Comparison of ENCODE assay signal across 23 mouse cellular contexts in the genomic region with DNA sequence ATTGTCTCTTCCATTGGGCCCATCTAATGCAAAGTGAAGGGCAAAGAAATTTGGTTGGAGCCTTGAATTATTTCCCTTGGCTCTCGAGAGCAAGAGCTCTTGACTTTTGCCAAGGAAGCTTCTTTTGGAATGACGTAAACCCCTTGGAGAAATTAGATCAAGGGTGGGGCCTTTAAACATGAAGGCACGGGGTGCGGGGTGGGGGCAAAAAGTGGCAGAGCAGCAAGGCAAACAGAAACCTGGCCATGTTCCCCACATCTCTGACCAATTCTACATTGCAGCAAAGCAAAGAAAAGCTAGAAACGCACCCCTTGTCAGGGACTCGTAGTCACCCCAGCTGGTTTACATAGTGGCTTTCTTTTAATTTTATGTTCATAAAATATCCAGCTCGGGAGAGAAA.
DNase-seq lines count a peak whose midpoint lies in the region; ATAC-seq and TF ChIP-seq lines count a peak whose summit lies in the region.
"Had no signal": no experiment of that assay in that cellular context is flagged by ENCODE, and none has a peak within 500 bp of the region (broad histone marks: within the 10 kb centered on the region; RNA-seq: fewer than 3 reads in every experiment).

No protein-coding gene starts in this region.

- no peaks in the 10 kb centered on the region for H3K36me3 ChIP-seq in lung, postnatal 0 days (ENCODE audit: insufficient read depth, low read length)
- no peaks in the 10 kb centered on the region for H3K36me3 ChIP-seq in intestine, postnatal 0 days (ENCODE audit: control insufficient read depth, insufficient read depth)
- no peaks in the 10 kb centered on the region for H3K36me3 ChIP-seq in stomach, postnatal 0 days (ENCODE audit: control insufficient read depth, insufficient read depth, low read length)
- H3K36me3 ChIP-seq: embryonic facial prominence, embryonic 15.5 days; stomach, embryonic 15.5 days had no signal

- WGBS in lung, postnatal 0 days = 55% methylated on average over 7 of the region's 7 CpGs
- 79% methylated on average over 7 of the region's 7 CpGs for WGBS in intestine, postnatal 0 days
- WGBS in stomach, postnatal 0 days = 67% methylated on average over 7 of the region's 7 CpGs

- H3K9ac ChIP-seq in lung, postnatal 0 days (replicated peaks; ENCODE audit: low read depth) = no peak overlapping the region
- H3K9ac ChIP-seq in intestine, postnatal 0 days (ENCODE audit: low read depth, low read length) = no peak overlapping the region
- H3K9ac ChIP-seq in stomach, postnatal 0 days (ENCODE audit: low read length) = no peak overlapping the region
- H3K9ac ChIP-seq: embryonic facial prominence, embryonic 15.5 days; stomach, embryonic 15.5 days had no signal

- ATAC-seq in lung, postnatal 0 days = peak; percentile 14; the same call in 1 of the 2 replicates
- ATAC-seq in intestine, postnatal 0 days = no peak
- ATAC-seq in stomach, postnatal 0 days (ENCODE audit: low FRiP score, low TSS enrichment) = no peak
- ATAC-seq: inflammation-experienced regulatory T-cells, adult 6 months had no signal

- H3K4me1 ChIP-seq in lung, postnatal 0 days (ENCODE audit: insufficient read depth, low read depth, low read length) = no peaks in the 10 kb centered on the region
- H3K4me1 ChIP-seq in intestine, postnatal 0 days (replicated peaks; ENCODE audit: control insufficient read depth, insufficient read depth, low read length) = no peaks in the 10 kb centered on the region
- H3K4me1 ChIP-seq in stomach, postnatal 0 days (replicated peaks; ENCODE audit: control insufficient read depth, insufficient read depth) = no peaks in the 10 kb centered on the region
- H3K4me1 ChIP-seq: embryonic facial prominence, embryonic 15.5 days; stomach, embryonic 15.5 days had no signal

- no peak overlapping the region for H3K4me2 ChIP-seq in lung, postnatal 0 days (replicated peaks; ENCODE audit: low read depth, low read length)
- no peak overlapping the region for H3K4me2 ChIP-seq in intestine, postnatal 0 days (replicated peaks; ENCODE audit: low read depth)
- no peak overlapping the region for H3K4me2 ChIP-seq in stomach, postnatal 0 days (replicated peaks; ENCODE audit: low read depth)
- H3K4me2 ChIP-seq: embryonic facial prominence, embryonic 15.5 days; liver, embryonic 11.5 days; midbrain, embryonic 11.5 days; stomach, embryonic 15.5 days had no signal

- intact Hi-C loops in heart, postnatal 36 days (cut with DNase I) = no loop called here

- no peaks in the 10 kb centered on the region for H3K9me3 ChIP-seq in lung, postnatal 0 days (ENCODE audit: low read length)
- H3K9me3 ChIP-seq in intestine, postnatal 0 days (ENCODE audit: control insufficient read depth) = no peaks in the 10 kb centered on the region
- no peaks in the 10 kb centered on the region for H3K9me3 ChIP-seq in stomach, postnatal 0 days (ENCODE audit: control insufficient read depth, low read length)
- H3K9me3 ChIP-seq: embryonic facial prominence, embryonic 15.5 days; stomach, embryonic 15.5 days had no signal

- H3K4me3 ChIP-seq in lung, postnatal 0 days (ENCODE audit: low read depth, low read length) = no peak overlapping the region
- H3K4me3 ChIP-seq in intestine, postnatal 0 days (ENCODE audit: low read depth, low read length) = no peak overlapping the region
- H3K4me3 ChIP-seq in stomach, postnatal 0 days (ENCODE audit: low read depth, low read length) = no peak overlapping the region
- H3K4me3 ChIP-seq: embryonic facial prominence, embryonic 15.5 days; heart, adult 2 months; stomach, embryonic 15.5 days had no signal

- H3K27me3 ChIP-seq in lung, postnatal 0 days (replicated peaks; ENCODE audit: insufficient read depth, low read length) = no peaks in the 10 kb centered on the region
- no peaks in the 10 kb centered on the region for H3K27me3 ChIP-seq in intestine, postnatal 0 days (replicated peaks; ENCODE audit: control insufficient read depth, insufficient read depth, low read length)
- H3K27me3 ChIP-seq in stomach, postnatal 0 days (ENCODE audit: control insufficient read depth, insufficient read depth, low read length) = no peaks in the 10 kb centered on the region
- H3K27me3 ChIP-seq: CH12.LX; embryonic facial prominence, embryonic 15.5 days; stomach, embryonic 15.5 days had no signal

- TF ChIP-seq EP300 in lung, postnatal 0 days (IDR thresholded peaks at IDR 0.05) = no peak
- no peak for TF ChIP-seq EP300 in stomach, postnatal 0 days (optimal IDR thresholded peaks at IDR 0.05)

- no peak for TF ChIP-seq CTCF in lung, postnatal 0 days (IDR thresholded peaks at IDR 0.05)
- TF ChIP-seq CTCF in intestine, postnatal 0 days (IDR thresholded peaks at IDR 0.05; ENCODE audit: low read depth) = no peak
- no peak for TF ChIP-seq CTCF in stomach, postnatal 0 days (IDR thresholded peaks at IDR 0.05; ENCODE audit: low read depth)

- H3K27ac ChIP-seq in lung, postnatal 0 days (ENCODE audit: low read length) = no peak overlapping the region
- no peak overlapping the region for H3K27ac ChIP-seq in intestine, postnatal 0 days (ENCODE audit: low read depth, low read length)
- no peak overlapping the region for H3K27ac ChIP-seq in stomach, postnatal 0 days (replicated peaks)
- H3K27ac ChIP-seq: embryonic facial prominence, embryonic 15.5 days; heart, adult 2 months; macrophage; stomach, embryonic 15.5 days had no signal

- peak; percentile 1 to 3 for DNase-seq in heart, adult 9 months (ENCODE audit: low spot score in 2 of 2)
- DNase-seq in heart, postnatal 36 days = no peak
- peak; percentile 5 for DNase-seq in urinary bladder, postnatal 14 days (ENCODE audit: low spot score)
- no peak for DNase-seq in urinary bladder, postnatal 25 days (ENCODE audit: low spot score)
- DNase-seq in lung, postnatal 0 days (ENCODE audit: low spot score) = peak; percentile 24
- DNase-seq in stomach, postnatal 0 days (ENCODE audit: low spot score) = no peak
- no peak for DNase-seq in frontal cortex, postnatal 36 days (ENCODE audit: low spot score in 2 of 2)
- DNase-seq: adrenal gland, adult 8-10 months; cerebellum, adult 11 months; cerebellum, postnatal 14 days; embryo, embryonic 11 days; heart, postnatal 4 days; layer of hippocampus, postnatal 36 days; right cerebral cortex, adult 18-20 months had no signal

Comparison
In these comparisons a context has a peak if more than half of its experiments do, and no peak if none do; other contexts are left out.
1. DNase-seq: peak in heart, adult 9 months (2 of 2), urinary bladder, postnatal 14 days (single experiment) and lung, postnatal 0 days (single experiment); none in heart, postnatal 36 days (0 of 2), urinary bladder, postnatal 25 days (single experiment), stomach, postnatal 0 days (single experiment) and frontal cortex, postnatal 36 days (0 of 2).